Mouse (Mus musculus) liver, adult 2 months (tissue): ENCODE measurements around the gene Gal3st3. TPM values are rescaled to one million over a fixed set of nuclear protein-coding genes. Genes with fewer than 3 reads are reported as not detected.

Experiments
- DNase-seq: peaks from one replicate; pipeline ENCODE4 v3.0.0-alpha.2; 2011; ENCODE audit warnings: low read depth, low spot score; ENCODE audit errors: extremely low read depth
- H3K27ac ChIP-seq: fragments of 200-500 bp; replicated peaks from 2 replicates; pipeline ENCODE4 v1.5.1; 2012; ENCODE audit warnings: low read depth, mild to moderate bottlenecking, control low read depth, inconsistent platforms, low read length; ENCODE audit not compliant: insufficient read depth
- H3K27me3 ChIP-seq: fragments of 200-500 bp; 2 replicates; pipeline ENCODE4 v1.6.1; 2012; ENCODE audit warnings: mild to moderate bottlenecking, moderate library complexity, low read length, inconsistent platforms; ENCODE audit not compliant: control insufficient read depth, insufficient read depth
- H3K36me3 ChIP-seq: fragments of 200-500 bp; 2 replicates; pipeline ENCODE4 v1.6.1; 2012; ENCODE audit warnings: low read length, inconsistent platforms; ENCODE audit not compliant: control insufficient read depth, insufficient read depth
- H3K4me1 ChIP-seq: fragments of 200-500 bp; 2 replicates; pipeline ENCODE4 v1.6.1; 2011; ENCODE audit warnings: low read length; ENCODE audit not compliant: control insufficient read depth, insufficient read depth
- H3K4me3 ChIP-seq: fragments of 200-500 bp; 2 replicates; pipeline ENCODE4 v1.5.1; 2011; ENCODE audit warnings: low read depth, mild to moderate bottlenecking, control low read depth, low read length, moderate library complexity; ENCODE audit not compliant: insufficient read depth
- H3K79me2 ChIP-seq: fragments of 200-500 bp; 2 replicates; pipeline ENCODE4 v1.6.1; 2012; ENCODE audit warnings: inconsistent platforms, mild to moderate bottlenecking, low read length, moderate library complexity; ENCODE audit not compliant: control insufficient read depth, insufficient read depth
- H3K9ac ChIP-seq: fragments of 200-500 bp; 2 replicates; pipeline ENCODE4 v1.6.1; 2012; ENCODE audit warnings: low read depth, mild to moderate bottlenecking, control low read depth, inconsistent platforms, low read length
- CTCF ChIP-seq: fragments of 200-500 bp; IDR thresholded peaks from 2 replicates; pipeline ENCODE4 v1.5.1; 2011; ENCODE audit warnings: low read depth, low read length, control low read depth
- POLR2A ChIP-seq: fragments of 200-500 bp; IDR thresholded peaks from 2 replicates; pipeline ENCODE4 v1.6.1; 2011; ENCODE audit warnings: low read length, control low read depth; ENCODE audit not compliant: insufficient read depth; ENCODE audit errors: extremely low read depth
- WGBS: fragments of 180-500 bp; shearing (Covaris S2); methylation state at CpG from one replicate; pipeline ENCODE4 v1.1.7; 2018; 5-methylcytosine and 5-hydroxymethylcytosine counted together
- polyA plus RNA-seq: library from polyadenylated mRNA; depleted of rRNA; stranded (reverse); fragments of >200 nt; gene quantifications from 2 replicates; pipeline ENCODE4 v1.2.3, GENCODE M21; 2012
- total RNA-seq: library from RNA; depleted of rRNA; stranded (reverse); fragments of >200 nt; gene quantifications from 2 replicates; pipeline ENCODE4 v1.2.3, GENCODE M21; 2014

Gene Gal3st3
- total and polyA plus RNA-seq, 2 experiments = not detected

- WGBS = 82% methylated on average over 8 of the region's 8 CpGs
- H3K79me2 ChIP-seq = no peaks in the 10 kb centered on the region
- H3K27ac ChIP-seq = no peak overlapping the region
- TF ChIP-seq CTCF (no peak), POLR2A (no peak)
- no peaks in the 10 kb centered on the region for H3K4me1 ChIP-seq
- H3K4me3 ChIP-seq = no peak overlapping the region
- H3K9ac ChIP-seq = no peak overlapping the region
- no peak for DNase-seq
- H3K27me3 ChIP-seq = no peaks in the 10 kb centered on the region
- no peaks in the 10 kb centered on the region for H3K36me3 ChIP-seq
These were observed 15.1 kb downstream of the Gal3st3 start for GRCm38 (mm10) chr19:5313189-5313588.

GRCm38 (mm10) chr19:5323801-5324200 is 25.7 kb downstream of the Gal3st3 start:
- TF ChIP-seq POLR2A = no peak
- no peak for TF ChIP-seq CTCF
- Histone ChIP-seq H3K79me2 (no peaks in the 10 kb centered on the region), H3K36me3 (no peaks in the 10 kb centered on the region), H3K4me3 (no peak overlapping the region), H3K9ac (no peak overlapping the region), H3K4me1 (no peaks in the 10 kb centered on the region), H3K27ac (no peak overlapping the region), H3K27me3 (no peaks in the 10 kb centered on the region)
- WGBS = 40% methylated on average over 17 of the region's 17 CpGs
- DNase-seq = no peak

GRCm38 (mm10) chr19:5327970-5328369 is 29.8 kb downstream of the Gal3st3 start:
- DNase-seq = no peak
- Histone ChIP-seq H3K9ac (no peak overlapping the region), H3K4me1 (no peaks in the 10 kb centered on the region), H3K4me3 (no peak overlapping the region), H3K27me3 (no peaks in the 10 kb centered on the region), H3K27ac (no peak overlapping the region), H3K36me3 (no peaks in the 10 kb centered on the region), H3K79me2 (no peaks in the 10 kb centered on the region)
- 80% methylated on average over 19 of the region's 19 CpGs for WGBS
- TF ChIP-seq CTCF (no peak), POLR2A (no peak)

GRCm38 (mm10) chr19:5334741-5335140 is 36.6 kb downstream of the Gal3st3 start:
- TF ChIP-seq CTCF = no peak
- no peak for TF ChIP-seq POLR2A
- 80% methylated on average over 5 of the region's 5 CpGs for WGBS
- Histone ChIP-seq H3K36me3 (no peaks in the 10 kb centered on the region), H3K27ac (no peak overlapping the region), H3K4me1 (no peaks in the 10 kb centered on the region), H3K9ac (no peak overlapping the region), H3K27me3 (no peaks in the 10 kb centered on the region), H3K79me2 (no peaks in the 10 kb centered on the region), H3K4me3 (no peak overlapping the region)
- no peak for DNase-seq

GRCm38 (mm10) chr19:5335441-5335840 is 37.3 kb downstream of the Gal3st3 start, which contains the start of gene Catsper1:
Gene Catsper1 (plus strand): TSS chr19:5335741.
- no peaks in the 10 kb centered on the region for H3K79me2 ChIP-seq
- no peaks in the 10 kb centered on the region for H3K36me3 ChIP-seq
- H3K9ac ChIP-seq = no peak within 1 kb of the TSS
- TF ChIP-seq CTCF (no peak), POLR2A (no peak)
- DNase-seq = no peak
- H3K4me3 ChIP-seq = no peak within 1 kb of the TSS
- 87% methylated on average over 6 of the region's 6 CpGs for WGBS
- H3K27me3 ChIP-seq = no peaks in the 10 kb centered on the region
- no peaks in the 10 kb centered on the region for H3K4me1 ChIP-seq
- H3K27ac ChIP-seq = no peak within 1 kb of the TSS

- Histone ChIP-seq H3K36me3 (no peaks in the 10 kb centered on the region), H3K4me3 (no peak overlapping the region), H3K4me1 (no peaks in the 10 kb centered on the region), H3K27me3 (no peaks in the 10 kb centered on the region), H3K27ac (no peak overlapping the region), H3K9ac (no peak overlapping the region), H3K79me2 (no peaks in the 10 kb centered on the region)
- DNase-seq = peak; percentile 52
- TF ChIP-seq CTCF (peak; percentile 70), POLR2A (no peak)
- 23% methylated on average over 5 of the region's 5 CpGs for WGBS
These were observed 39.8 kb downstream of the Gal3st3 start for GRCm38 (mm10) chr19:5337975-5338374.
